In the genomic region with DNA sequence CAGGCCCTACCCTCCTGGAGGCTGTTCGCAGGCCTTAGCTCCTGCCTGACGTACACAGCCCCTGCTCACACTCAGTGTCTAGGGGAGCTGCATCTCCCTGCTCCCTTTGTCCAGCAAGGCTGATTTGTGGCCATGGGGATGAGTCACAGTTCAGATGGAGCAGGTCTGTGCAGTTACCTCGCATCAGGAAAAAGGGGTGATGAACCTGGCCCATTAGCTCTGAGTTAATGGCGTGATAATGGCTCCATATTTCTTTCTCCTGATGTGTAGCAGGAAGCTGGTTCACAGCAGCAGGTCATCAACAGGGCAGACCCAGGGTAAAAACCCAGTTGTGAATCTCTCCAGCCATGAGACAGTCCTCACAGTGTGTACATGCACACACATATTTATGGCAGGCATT, we compare ENCODE assay signal across 24 mouse cellular contexts.
A peak's percentile ranks its signal among the peaks of the same experiment; 100 is the strongest.
DNase-seq lines count a peak whose midpoint lies in the region; ATAC-seq lines count a peak whose summit lies in the region.
"Had no signal": no experiment of that assay in that cellular context is flagged by ENCODE, and none has a peak within 500 bp of the region (broad histone marks: within the 10 kb centered on the region; RNA-seq: fewer than 3 reads in every experiment).

No protein-coding gene starts in this region.

- WGBS in forebrain, embryonic 14.5 days = 85% methylated on average over 4 of the region's 4 CpGs
- WGBS in forebrain, embryonic 15.5 days = 85% methylated on average over 4 of the region's 4 CpGs

- ATAC-seq in forebrain, embryonic 14.5 days = no peak
- no peak for ATAC-seq in forebrain, embryonic 15.5 days (replicated peaks)
- ATAC-seq: activated CD4-positive, CD25-positive, alpha-beta regulatory T cell, adult 4 months; forebrain, embryonic 13.5 days; inflammation-experienced regulatory T-cells, adult 6 months; midbrain, embryonic 13.5 days had no signal

- peaks cover 6% of the 10 kb centered on the region; the same call in 1 of the 2 replicates for H3K4me1 ChIP-seq in forebrain, embryonic 14.5 days (ENCODE audit: control insufficient read depth, insufficient read depth, low read length)
- peaks cover 17% of the 10 kb centered on the region for H3K4me1 ChIP-seq in forebrain, embryonic 15.5 days
- H3K4me1 ChIP-seq: liver, embryonic 15.5 days had no signal

- peak; percentile 21 to 43 for DNase-seq in adrenal gland, adult (ENCODE audit: inconsistent age in 2 of 2, low spot score in 1 of 2)
- DNase-seq in adrenal gland, adult 18-20 months (ENCODE audit: low spot score in 2 of 2) = no peak
- DNase-seq in forebrain, embryonic 14.5 days (ENCODE audit: low spot score) = no peak
- peak; percentile 14 to 17 for DNase-seq in adrenal gland, postnatal 36 days
- peak; percentile 35 for DNase-seq in neural tube, embryonic 10.5 days (ENCODE audit: extremely low spot score, low spot score)
- no peak for DNase-seq in right cerebral cortex, postnatal 25 days
- no peak for DNase-seq in adipocyte (ENCODE audit: low spot score)
- DNase-seq: cerebellum, adult 18-20 months; cerebellum, postnatal 25 days; heart, postnatal 10 days; kidney, adult 8-10 months; kidney, postnatal 25 days; right cerebral cortex, postnatal 14 days; thymus, adult 2 months had no signal

- no peaks in the 10 kb centered on the region for H3K27me3 ChIP-seq in forebrain, embryonic 14.5 days (replicated peaks; ENCODE audit: control insufficient read depth, insufficient read depth, low read length)
- H3K27me3 ChIP-seq in forebrain, embryonic 15.5 days = no peaks in the 10 kb centered on the region
- H3K27me3 ChIP-seq: forebrain, embryonic 13.5 days; limb, embryonic 15.5 days; liver, embryonic 15.5 days; midbrain, embryonic 13.5 days; stomach, embryonic 15.5 days had no signal

- H3K4me3 ChIP-seq in forebrain, embryonic 14.5 days (ENCODE audit: low read depth, low read length) = no peak overlapping the region
- H3K4me3 ChIP-seq in forebrain, embryonic 15.5 days = no peak overlapping the region
- H3K4me3 ChIP-seq: forebrain, embryonic 13.5 days; limb, embryonic 15.5 days; liver, embryonic 15.5 days; midbrain, embryonic 13.5 days; stomach, embryonic 15.5 days had no signal

- H3K9me3 ChIP-seq in forebrain, embryonic 14.5 days (replicated peaks; ENCODE audit: control insufficient read depth, low read length) = no peaks in the 10 kb centered on the region
- H3K9me3 ChIP-seq in forebrain, embryonic 15.5 days = no peaks in the 10 kb centered on the region
- H3K9me3 ChIP-seq: limb, embryonic 15.5 days; liver, embryonic 15.5 days; midbrain, embryonic 13.5 days; stomach, embryonic 15.5 days had no signal

- no peaks in the 10 kb centered on the region for H3K36me3 ChIP-seq in forebrain, embryonic 14.5 days (ENCODE audit: control insufficient read depth, insufficient read depth, low read length)
- no peaks in the 10 kb centered on the region for H3K36me3 ChIP-seq in forebrain, embryonic 15.5 days
- H3K36me3 ChIP-seq: limb, embryonic 15.5 days; liver, embryonic 15.5 days; midbrain, embryonic 13.5 days; stomach, embryonic 15.5 days had no signal

- no peak overlapping the region for H3K4me2 ChIP-seq in forebrain, embryonic 14.5 days (ENCODE audit: low read length)
- H3K4me2 ChIP-seq in forebrain, embryonic 15.5 days (replicated peaks) = no peak overlapping the region
- H3K4me2 ChIP-seq: forebrain, embryonic 13.5 days; heart, embryonic 11.5 days; limb, embryonic 15.5 days; liver, embryonic 15.5 days; midbrain, embryonic 13.5 days; stomach, embryonic 15.5 days had no signal

- peak overlapping the region; percentile 14; the same call in 1 of the 2 replicates for H3K27ac ChIP-seq in forebrain, embryonic 14.5 days (ENCODE audit: low read depth, low read length)
- H3K27ac ChIP-seq in forebrain, embryonic 15.5 days (replicated peaks) = no peak overlapping the region
- H3K27ac ChIP-seq: limb, embryonic 15.5 days; liver, embryonic 15.5 days; macrophage; stomach, embryonic 15.5 days had no signal

- H3K9ac ChIP-seq in forebrain, embryonic 14.5 days (ENCODE audit: low read length) = no peak overlapping the region
- H3K9ac ChIP-seq in forebrain, embryonic 15.5 days (replicated peaks) = no peak overlapping the region
- H3K9ac ChIP-seq: forebrain, embryonic 13.5 days; limb, embryonic 15.5 days; liver, embryonic 15.5 days; midbrain, embryonic 13.5 days; stomach, embryonic 15.5 days had no signal

Comparison
In these comparisons a context has a peak if more than half of its experiments do, and no peak if none do; other contexts are left out.
1. DNase-seq: peak in adrenal gland, adult (2 of 2), adrenal gland, postnatal 36 days (2 of 2) and neural tube, embryonic 10.5 days (single experiment); none in adrenal gland, adult 18-20 months (0 of 2), forebrain, embryonic 14.5 days (single experiment), right cerebral cortex, postnatal 25 days (single experiment) and adipocyte (single experiment).